Mouse (Mus musculus) myocyte (in vitro differentiated cells): ENCODE data around the gene Keap1.

ENCODE experiments used
- CEBPB ChIP-seq: IDR thresholded peaks from 2 replicates; pipeline ENCODE4 v1.6.1; 2011; ENCODE audit warnings: mild to moderate bottlenecking, moderate library complexity; ENCODE audit not compliant: poor library complexity, insufficient read depth, severe bottlenecking
- E2F4 ChIP-seq: IDR thresholded peaks from one replicate; pipeline ENCODE4 v1.6.1; 2011; ENCODE audit warnings: mild to moderate bottlenecking, control low read depth, moderate library complexity; ENCODE audit not compliant: insufficient read depth
- MYOG ChIP-seq, 3 experiments: IDR thresholded peaks; one replicate each; pipeline ENCODE4 v1.6.1; 2011; ENCODE audit warnings: control low read depth in 2 of 3, low read depth in 2 of 3, mild to moderate bottlenecking in 2 of 3; ENCODE audit not compliant: insufficient read length in 2 of 3, control insufficient read depth in 1 of 3, insufficient read depth in 1 of 3
- POLR2A ChIP-seq: IDR thresholded peaks from one replicate; pipeline ENCODE4 v1.6.1; 2011; ENCODE audit warnings: low read depth, mild to moderate bottlenecking, control low read depth, moderate library complexity; ENCODE audit not compliant: insufficient read length
- USF1 ChIP-seq: IDR thresholded peaks from one replicate; pipeline ENCODE4 v1.6.1; 2011; ENCODE audit warnings: low read depth, mild to moderate bottlenecking, control low read depth, moderate library complexity

DNA sequence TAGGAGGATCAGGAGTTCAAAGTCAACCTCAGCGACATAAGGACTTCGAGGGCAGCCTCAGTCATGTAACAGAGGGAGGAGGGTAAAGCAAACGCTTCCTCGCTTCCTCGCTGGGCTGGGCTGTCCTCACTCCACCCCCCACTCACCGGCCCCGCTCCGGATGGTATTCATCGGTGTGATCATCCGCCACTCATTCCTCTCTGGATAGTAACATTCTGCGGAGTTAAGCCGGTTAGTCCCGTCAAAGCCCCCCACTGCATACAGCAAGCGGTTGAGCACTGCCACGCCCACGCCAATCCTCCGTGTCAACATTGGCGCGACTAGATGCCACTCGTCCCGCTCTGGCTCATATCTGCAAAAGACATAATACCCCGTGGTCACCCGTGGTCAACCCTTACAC is 7.6 kb downstream of the Keap1 start:
- TF ChIP-seq POLR2A (no peak), USF1 (no peak), CEBPB (no peak), MYOG (IDR thresholded peaks at IDR 0.05; ENCODE audit: control insufficient read depth in 1 of 3, insufficient read depth in 1 of 3, insufficient read length in 2 of 3, low read depth in 2 of 3) (no peak), E2F4 (no peak)
